ENCODE assay signal across 8 mouse cellular contexts in genomic region chr12:33957400-33958240, GRCm38 (mm10). TPM values are rescaled to one million over a fixed set of nuclear protein-coding genes. Genes with fewer than 3 reads are reported as not detected.
DNase-seq lines count a peak whose midpoint lies in the region; ATAC-seq and TF ChIP-seq lines count a peak whose summit lies in the region.

Gene Twist1 (plus strand): TSS chr12:33957671.

- peak within 1 kb of the TSS; percentile 33; the same call in 1 of the 2 replicates for H3K9ac ChIP-seq in forebrain, postnatal 0 days
- H3K9ac ChIP-seq in hindbrain, embryonic 12.5 days = peak within 1 kb of the TSS; percentile 76
- H3K9ac ChIP-seq in liver, embryonic 16.5 days (ENCODE audit: low read depth, low read length) = no peak within 1 kb of the TSS
- H3K9ac ChIP-seq in stomach, embryonic 14.5 days (replicated peaks; ENCODE audit: low read depth, low read length) = peak within 1 kb of the TSS; percentile 67

- H3K4me1 ChIP-seq in cerebellum, adult 2 months (ENCODE audit: control insufficient read depth, insufficient read depth, low read length) = no peaks in the 10 kb centered on the region
- no peaks in the 10 kb centered on the region for H3K4me1 ChIP-seq in forebrain, postnatal 0 days (ENCODE audit: insufficient read depth)
- H3K4me1 ChIP-seq in hindbrain, embryonic 12.5 days = peaks cover 22% of the 10 kb centered on the region
- peaks cover 2% of the 10 kb centered on the region; the same call in 1 of the 2 replicates for H3K4me1 ChIP-seq in liver, embryonic 16.5 days (ENCODE audit: control insufficient read depth, low read depth, low read length)
- H3K4me1 ChIP-seq in stomach, embryonic 14.5 days (ENCODE audit: control insufficient read depth, insufficient read depth, low read length) = 0 out of 2 replicates have a peak, but pooled peaks cover 7% of the 10 kb centered on the region

- peak; percentile 65 for ATAC-seq in forebrain, postnatal 0 days
- peak; percentile 69 for ATAC-seq in hindbrain, embryonic 12.5 days (ENCODE audit: low FRiP score)
- ATAC-seq in liver, embryonic 16.5 days (ENCODE audit: low read depth) = no peak
- ATAC-seq in stomach, embryonic 14.5 days (ENCODE audit: insufficient number of reproducible peaks, insufficient read depth, low FRiP score, low read depth) = peak; percentile 78

- no peak for TF ChIP-seq POLR2A in cerebellum, adult 2 months (IDR thresholded peaks at IDR 0.05; ENCODE audit: borderline replicate concordance, insufficient read depth, low read length)

- no peak for TF ChIP-seq CTCF in cerebellum, adult 2 months (IDR thresholded peaks at IDR 0.05; ENCODE audit: borderline replicate concordance, insufficient read depth, low read depth, low read length)
- TF ChIP-seq CTCF in forebrain, postnatal 0 days (IDR thresholded peaks at IDR 0.05; ENCODE audit: low read depth) = no peak

- WGBS in cerebellum, adult 2 months = 2% methylated on average over 100 of the region's 105 CpGs
- 2% methylated on average over 89 of the region's 105 CpGs for WGBS in forebrain, postnatal 0 days
- WGBS in hindbrain, embryonic 12.5 days = under 1% methylated on average over 66 of the region's 105 CpGs
- WGBS in liver, embryonic 16.5 days (ENCODE audit: insufficient replicate concordance) = under 1% methylated on average over 65 of the region's 105 CpGs
- WGBS in stomach, embryonic 14.5 days = under 1% methylated on average over 84 of the region's 105 CpGs

- H3K36me3 ChIP-seq in forebrain, postnatal 0 days (ENCODE audit: insufficient read depth) = no peaks in the 10 kb centered on the region
- H3K36me3 ChIP-seq in hindbrain, embryonic 12.5 days = no peaks in the 10 kb centered on the region
- H3K36me3 ChIP-seq in liver, embryonic 16.5 days (ENCODE audit: control insufficient read depth, insufficient read depth) = no peaks in the 10 kb centered on the region
- no peaks in the 10 kb centered on the region for H3K36me3 ChIP-seq in stomach, embryonic 14.5 days (ENCODE audit: control insufficient read depth, insufficient read depth, low read length)

- DNase-seq in cerebellum, adult 2 months = no peak
- DNase-seq in cerebellum, adult 11 months = no peak
- peak; percentile 30 to 46 for DNase-seq in adrenal gland, adult 18-20 months (ENCODE audit: low spot score in 2 of 2)
- DNase-seq in forebrain, postnatal 0 days = peak; percentile 21
- no peak for DNase-seq in cerebellum, adult 11-12 months

- H3K4me3 ChIP-seq in cerebellum, adult 2 months (replicated peaks; ENCODE audit: insufficient read depth, low read depth, low read length) = peak within 1 kb of the TSS; percentile 40
- H3K4me3 ChIP-seq in forebrain, postnatal 0 days (ENCODE audit: low read depth, low read length) = peak within 1 kb of the TSS; percentile 43
- peak within 1 kb of the TSS; percentile 56 for H3K4me3 ChIP-seq in hindbrain, embryonic 12.5 days
- peak within 1 kb of the TSS; percentile 49 for H3K4me3 ChIP-seq in liver, embryonic 16.5 days (ENCODE audit: low read depth, low read length)
- peak within 1 kb of the TSS; percentile 61 for H3K4me3 ChIP-seq in stomach, embryonic 14.5 days (ENCODE audit: low read depth, low read length)

- no peaks in the 10 kb centered on the region for H3K9me3 ChIP-seq in forebrain, postnatal 0 days (ENCODE audit: low read length)
- H3K9me3 ChIP-seq in hindbrain, embryonic 12.5 days (replicated peaks) = no peaks in the 10 kb centered on the region
- H3K9me3 ChIP-seq in liver, embryonic 16.5 days (replicated peaks; ENCODE audit: control insufficient read depth, low read length) = no peaks in the 10 kb centered on the region
- H3K9me3 ChIP-seq in stomach, embryonic 14.5 days (ENCODE audit: control insufficient read depth, low read depth, low read length) = no peaks in the 10 kb centered on the region

- peak within 1 kb of the TSS; percentile 76 for H3K4me2 ChIP-seq in forebrain, postnatal 0 days (ENCODE audit: low read depth)
- peak within 1 kb of the TSS; percentile 62 for H3K4me2 ChIP-seq in hindbrain, embryonic 12.5 days (replicated peaks)
- H3K4me2 ChIP-seq in liver, embryonic 16.5 days (ENCODE audit: low read depth, low read length) = peak within 1 kb of the TSS; percentile 59
- peak within 1 kb of the TSS; percentile 68 for H3K4me2 ChIP-seq in stomach, embryonic 14.5 days (replicated peaks; ENCODE audit: low read depth, low read length)

- H3K27me3 ChIP-seq in cerebellum, adult 2 months (ENCODE audit: control insufficient read depth, insufficient read depth, low read length) = peaks cover 9% of the 10 kb centered on the region; the same call in 1 of the 2 replicates
- peaks cover 78% of the 10 kb centered on the region for H3K27me3 ChIP-seq in forebrain, postnatal 0 days (ENCODE audit: insufficient read depth, low read length)
- H3K27me3 ChIP-seq in hindbrain, embryonic 12.5 days = peaks cover 85% of the 10 kb centered on the region
- peaks cover 70% of the 10 kb centered on the region for H3K27me3 ChIP-seq in liver, embryonic 16.5 days (ENCODE audit: control insufficient read depth, insufficient read depth, low read depth, low read length)
- peaks cover 43% of the 10 kb centered on the region for H3K27me3 ChIP-seq in stomach, embryonic 14.5 days (ENCODE audit: control insufficient read depth, insufficient read depth, low read length)

- H3K27ac ChIP-seq in cerebellum, adult 2 months (ENCODE audit: insufficient read depth, low read length) = no peak within 1 kb of the TSS
- no peak within 1 kb of the TSS for H3K27ac ChIP-seq in forebrain, postnatal 0 days (ENCODE audit: low read depth, low read length)
- peak within 1 kb of the TSS; percentile 82 for H3K27ac ChIP-seq in hindbrain, embryonic 12.5 days
- no peak within 1 kb of the TSS for H3K27ac ChIP-seq in liver, embryonic 16.5 days (ENCODE audit: low read length)
- peak within 1 kb of the TSS; percentile 48 for H3K27ac ChIP-seq in stomach, embryonic 14.5 days (ENCODE audit: low read length)

RNA-seq across cellular contexts. Expression of gene Twist1, which starts in this region (rescaled TPM):
- 0.93 and 1.8 TPM in 2 replicates for polyA plus RNA-seq in cerebellum, adult 2 months (2012; rRNA removed)
- 10 to 100 TPM in 1 of 2 experiments, 1 to 10 TPM in 1; 5.2 to 11.5 TPM for total RNA-seq in adrenal gland, adult 18-20 months (2021)
- 2.5 and 4.1 TPM in 2 replicates for total RNA-seq in forebrain, postnatal 0 days (2014; rRNA removed)
- polyA plus RNA-seq in forebrain, postnatal 0 days (2015; fragmentation: Nextera tagmentation; extraction: Ambion mirVana) = 0.73 and 0.80 TPM in 2 replicates
- 30.9 and 37.0 TPM in 2 replicates for polyA plus RNA-seq in hindbrain, embryonic 12.5 days (2016; fragmentation: Nextera tagmentation; extraction: Ambion mirVana)
- 0.05 and 0.06 TPM in 2 replicates for polyA plus RNA-seq in liver, embryonic 16.5 days (2015; fragmentation: Nextera tagmentation; extraction: Ambion mirVana)
- polyA plus RNA-seq in stomach, embryonic 14.5 days (2014; fragmentation: Nextera tagmentation; extraction: Ambion mirVana) = 7.5 and 8.2 TPM in 2 replicates

Comparison
In these comparisons a context has a peak if more than half of its experiments do, and no peak if none do; other contexts are left out.
1. DNase-seq: peak in adrenal gland, adult 18-20 months (2 of 2) and forebrain, postnatal 0 days (single experiment); none in cerebellum, adult 2 months (0 of 2), cerebellum, adult 11 months (single experiment) and cerebellum, adult 11-12 months (single experiment).
2. H3K27ac ChIP-seq: peak in hindbrain, embryonic 12.5 days (single experiment) and stomach, embryonic 14.5 days (single experiment); none in cerebellum, adult 2 months (single experiment), forebrain, postnatal 0 days (single experiment) and liver, embryonic 16.5 days (single experiment).
3. Peak in every context shown above with its lines, with median percentiles within 50 percentile points of each other: H3K4me3 ChIP-seq and H3K4me2 ChIP-seq.